Mouse (Mus musculus) intestine, postnatal 0 days (tissue): ENCODE measurements around the gene Camta1. TPM values are rescaled to one million over a fixed set of nuclear protein-coding genes. Genes with fewer than 3 reads are reported as not detected.

Experiments
- ATAC-seq: fragments of 200-750 bp; cut with Nextera tagmentation; 2 replicates; pipeline ENCODE4 v1.8.0; 2017; ENCODE audit warnings: mild to moderate bottlenecking, moderate TSS enrichment, moderate library complexity
- H3K27ac ChIP-seq: fragments of 300-500 bp; sonication (generic); 2 replicates; pipeline ENCODE4 v1.5.1; 2014; ENCODE audit warnings: mild to moderate bottlenecking, low read depth, low read length, moderate library complexity
- H3K27me3 ChIP-seq: fragments of 300-500 bp; sonication (generic); replicated peaks from 2 replicates; pipeline ENCODE4 v1.6.1; 2014; ENCODE audit warnings: low read length, mixed read lengths; ENCODE audit not compliant: control insufficient read depth, insufficient read depth
- H3K36me3 ChIP-seq: fragments of 300-500 bp; sonication (generic); 2 replicates; pipeline ENCODE4 v1.6.1; 2014; ENCODE audit warnings: mild to moderate bottlenecking, moderate library complexity; ENCODE audit not compliant: control insufficient read depth, insufficient read depth
- H3K4me1 ChIP-seq: fragments of 300-500 bp; sonication (generic); replicated peaks from 2 replicates; pipeline ENCODE4 v1.6.1; 2014; ENCODE audit warnings: antibody characterized with exemption, low read length, mixed read lengths; ENCODE audit not compliant: control insufficient read depth, insufficient read depth
- H3K4me2 ChIP-seq: fragments of 300-500 bp; sonication (generic); replicated peaks from 2 replicates; pipeline ENCODE4 v1.6.1; 2014; ENCODE audit warnings: low read depth, mild to moderate bottlenecking, moderate library complexity
- H3K4me3 ChIP-seq: fragments of 300-500 bp; sonication (generic); 2 replicates; pipeline ENCODE4 v1.5.1; 2014; ENCODE audit warnings: low read depth, low read length
- H3K9ac ChIP-seq: fragments of 300-500 bp; sonication (generic); 2 replicates; pipeline ENCODE4 v1.6.1; 2014; ENCODE audit warnings: mild to moderate bottlenecking, low read depth, low read length
- H3K9me3 ChIP-seq: fragments of 300-500 bp; sonication (generic); 2 replicates; pipeline ENCODE4 v1.6.1; 2016; ENCODE audit warnings: mixed run types; ENCODE audit not compliant: control insufficient read depth
- CTCF ChIP-seq: sonication (generic); IDR thresholded peaks from 2 replicates; pipeline ENCODE4 v1.5.1; 2016; ENCODE audit warnings: low read depth, mild to moderate bottlenecking, control low read depth, antibody characterized with exemption, moderate library complexity
- WGBS: fragments of 180-500 bp; shearing (Covaris S2); extraction: QIAGEN DNeasy Blood & Tissue Kit; methylation state at CpG from one replicate; pipeline ENCODE4 v1.1.7; 2014; 5-methylcytosine and 5-hydroxymethylcytosine counted together
- polyA plus RNA-seq: library from polyadenylated mRNA; unstranded; fragments of >200 nt; fragmentation: Nextera tagmentation; extraction: Ambion mirVana; gene quantifications from 2 replicates; pipeline ENCODE4 v1.2.1, GENCODE M21; 2015

The Camta1 gene
- polyA plus RNA-seq, 1 experiment from 2014 or later, result 54.1 TPM

GRCm38 (mm10) chr4:151326971-151327686 lies 534.5 kb downstream of the Camta1 start:
- no peak overlapping the region for H3K4me3 ChIP-seq
- no peaks in the 10 kb centered on the region for H3K9me3 ChIP-seq
- no peaks in the 10 kb centered on the region for H3K36me3 ChIP-seq
- TF ChIP-seq CTCF, result no peak
- no peak overlapping the region for H3K9ac ChIP-seq
- no peaks in the 10 kb centered on the region for H3K4me1 ChIP-seq
- no peak overlapping the region for H3K4me2 ChIP-seq
- WGBS, result 90% methylated on average over 8 of the region's 8 CpGs
- ATAC-seq, result no peak
- no peaks in the 10 kb centered on the region for H3K27me3 ChIP-seq
- no peak overlapping the region for H3K27ac ChIP-seq

- 87% methylated on average over 10 of the region's 10 CpGs for WGBS
Observed at GRCm38 (mm10) chr4:151316428-151316827, 545.2 kb downstream of the Camta1 start.

GRCm38 (mm10) chr4:151315726-151316125 lies 546.0 kb downstream of the Camta1 start:
- Histone ChIP-seq H3K27ac (no peak overlapping the region), H3K36me3 (no peaks in the 10 kb centered on the region), H3K9me3 (no peaks in the 10 kb centered on the region), H3K27me3 (no peaks in the 10 kb centered on the region), H3K9ac (no peak overlapping the region), H3K4me2 (no peak overlapping the region), H3K4me3 (no peak overlapping the region), H3K4me1 (no peaks in the 10 kb centered on the region)
- WGBS, result 74% methylated on average over 10 of the region's 10 CpGs
- ATAC-seq, result no peak
- TF ChIP-seq CTCF, result no peak

More at GRCm38 (mm10) chr4:151316428-151316827, 545.2 kb downstream of the Camta1 start:
- no peak for ATAC-seq
- no peak overlapping the region for H3K4me2 ChIP-seq
- H3K27ac ChIP-seq, result no peak overlapping the region
- no peaks in the 10 kb centered on the region for H3K36me3 ChIP-seq
- H3K4me1 ChIP-seq, result no peaks in the 10 kb centered on the region
- no peaks in the 10 kb centered on the region for H3K9me3 ChIP-seq
- H3K9ac ChIP-seq, result no peak overlapping the region
- no peaks in the 10 kb centered on the region for H3K27me3 ChIP-seq
- H3K4me3 ChIP-seq, result no peak overlapping the region
- no peak for TF ChIP-seq CTCF

GRCm38 (mm10) chr4:151310773-151311172 lies 550.9 kb downstream of the Camta1 start:
- H3K27me3 ChIP-seq, result no peaks in the 10 kb centered on the region
- ATAC-seq, result no peak
- no peak overlapping the region for H3K9ac ChIP-seq
- no peak overlapping the region for H3K4me3 ChIP-seq
- no peak overlapping the region for H3K27ac ChIP-seq
- no peaks in the 10 kb centered on the region for H3K36me3 ChIP-seq
- no peaks in the 10 kb centered on the region for H3K9me3 ChIP-seq
- 87% methylated on average over 8 of the region's 8 CpGs for WGBS
- no peaks in the 10 kb centered on the region for H3K4me1 ChIP-seq
- H3K4me2 ChIP-seq, result no peak overlapping the region
- TF ChIP-seq CTCF, result no peak

GRCm38 (mm10) chr4:151310056-151310685 lies 551.5 kb downstream of the Camta1 start:
- 28% methylated on average over 12 of the region's 12 CpGs for WGBS
- Histone ChIP-seq H3K4me1 (no peaks in the 10 kb centered on the region), H3K36me3 (no peaks in the 10 kb centered on the region), H3K9ac (no peak overlapping the region), H3K4me3 (no peak overlapping the region), H3K27ac (no peak overlapping the region), H3K4me2 (no peak overlapping the region), H3K27me3 (no peaks in the 10 kb centered on the region), H3K9me3 (no peaks in the 10 kb centered on the region)
- no peak for TF ChIP-seq CTCF
- no peak for ATAC-seq

GRCm38 (mm10) chr4:151306890-151307289 lies 554.8 kb downstream of the Camta1 start:
- no peak for TF ChIP-seq CTCF
- H3K4me1 ChIP-seq, result no peaks in the 10 kb centered on the region
- no peak for ATAC-seq
- H3K4me3 ChIP-seq, result no peak overlapping the region
- no peaks in the 10 kb centered on the region for H3K36me3 ChIP-seq
- no peaks in the 10 kb centered on the region for H3K27me3 ChIP-seq
- WGBS, result 70% methylated on average over 11 of the region's 11 CpGs
- no peak overlapping the region for H3K9ac ChIP-seq
- H3K4me2 ChIP-seq, result no peak overlapping the region
- H3K9me3 ChIP-seq, result no peaks in the 10 kb centered on the region
- no peak overlapping the region for H3K27ac ChIP-seq
